Mouse (Mus musculus) hindbrain, embryonic 13.5 days (tissue): Measurements from ENCODE around the gene Agap1. TPM values are rescaled to one million over a fixed set of nuclear protein-coding genes. Genes with fewer than 3 reads are reported as not detected.

Source experiments
- ATAC-seq: fragments of 200-750 bp; cut with Nextera tagmentation; 2 replicates; pipeline ENCODE4 v1.8.0; 2017; ENCODE audit warnings: moderate TSS enrichment; ENCODE audit not compliant: low FRiP score
- H3K27ac ChIP-seq: fragments of 300-500 bp; sonication (generic); 2 replicates; pipeline ENCODE4 v1.5.1; 2015; ENCODE audit warnings: inconsistent platforms, mild to moderate bottlenecking, moderate library complexity
- H3K27me3 ChIP-seq: fragments of 300-500 bp; sonication (generic); 2 replicates; pipeline ENCODE4 v1.6.1; 2015; ENCODE audit warnings: mild to moderate bottlenecking, inconsistent platforms
- H3K36me3 ChIP-seq: fragments of 300-500 bp; sonication (generic); 2 replicates; pipeline ENCODE4 v1.6.1; 2015; ENCODE audit warnings: mild to moderate bottlenecking, inconsistent platforms
- H3K4me1 ChIP-seq: fragments of 300-500 bp; sonication (generic); replicated peaks from 2 replicates; pipeline ENCODE4 v1.6.1; 2015; ENCODE audit warnings: inconsistent platforms
- H3K4me2 ChIP-seq: fragments of 300-500 bp; sonication (generic); 2 replicates; pipeline ENCODE4 v1.6.1; 2015; ENCODE audit warnings: inconsistent platforms, mild to moderate bottlenecking, moderate library complexity
- H3K4me3 ChIP-seq: fragments of 300-500 bp; sonication (generic); 2 replicates; pipeline ENCODE4 v1.5.1; 2015; ENCODE audit warnings: mild to moderate bottlenecking, inconsistent platforms
- H3K9ac ChIP-seq: fragments of 300-500 bp; sonication (generic); 2 replicates; pipeline ENCODE4 v1.6.1; 2015; ENCODE audit warnings: mild to moderate bottlenecking, inconsistent platforms
- H3K9me3 ChIP-seq: fragments of 300-500 bp; sonication (generic); 2 replicates; pipeline ENCODE4 v1.6.1; 2016; ENCODE audit warnings: inconsistent platforms
- WGBS: fragments of 180-500 bp; shearing (Covaris S2); methylation state at CpG from one replicate; pipeline ENCODE4 v1.1.7; 2015; 5-methylcytosine and 5-hydroxymethylcytosine counted together
- polyA plus RNA-seq: library from polyadenylated mRNA; unstranded; fragments of >200 nt; fragmentation: Nextera tagmentation; extraction: Ambion mirVana; gene quantifications from 2 replicates; pipeline ENCODE4 v1.2.1, GENCODE M21; 2015

Agap1 gene
- polyA plus RNA-seq, 1 experiment from 2014 or later: 51.3 TPM

DNA sequence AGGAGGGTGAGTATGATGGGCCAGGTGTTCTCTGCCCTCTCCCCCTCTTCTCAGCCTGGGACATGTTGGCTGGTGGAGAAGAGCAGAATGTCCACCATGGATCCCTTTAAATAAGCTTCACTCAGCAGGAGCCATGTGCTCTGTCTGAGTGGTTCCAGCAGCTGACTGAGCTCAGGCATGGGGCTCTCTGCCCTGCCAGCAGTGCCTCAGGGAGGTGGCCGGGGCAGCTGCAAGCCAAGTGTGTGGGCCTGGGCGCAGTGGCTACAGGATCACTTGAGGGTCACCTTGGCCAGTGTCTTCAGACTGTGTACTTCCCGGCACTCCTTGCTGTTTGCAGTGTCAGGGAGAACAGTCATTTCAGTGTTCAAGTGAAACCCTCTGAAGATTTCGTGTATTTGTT, 183.1 kb downstream of the Agap1 start:
- peaks cover 17% of the 10 kb centered on the region for H3K4me1 ChIP-seq
- H3K4me3 ChIP-seq: no peak overlapping the region
- no peak overlapping the region for H3K27ac ChIP-seq
- ATAC-seq: no peak
- no peaks in the 10 kb centered on the region for H3K9me3 ChIP-seq
- 90% methylated on average over 4 of the region's 4 CpGs for WGBS
- no peak overlapping the region for H3K9ac ChIP-seq
- no peak overlapping the region for H3K4me2 ChIP-seq
- no peaks in the 10 kb centered on the region for H3K27me3 ChIP-seq
- peaks cover 57% of the 10 kb centered on the region for H3K36me3 ChIP-seq

DNA sequence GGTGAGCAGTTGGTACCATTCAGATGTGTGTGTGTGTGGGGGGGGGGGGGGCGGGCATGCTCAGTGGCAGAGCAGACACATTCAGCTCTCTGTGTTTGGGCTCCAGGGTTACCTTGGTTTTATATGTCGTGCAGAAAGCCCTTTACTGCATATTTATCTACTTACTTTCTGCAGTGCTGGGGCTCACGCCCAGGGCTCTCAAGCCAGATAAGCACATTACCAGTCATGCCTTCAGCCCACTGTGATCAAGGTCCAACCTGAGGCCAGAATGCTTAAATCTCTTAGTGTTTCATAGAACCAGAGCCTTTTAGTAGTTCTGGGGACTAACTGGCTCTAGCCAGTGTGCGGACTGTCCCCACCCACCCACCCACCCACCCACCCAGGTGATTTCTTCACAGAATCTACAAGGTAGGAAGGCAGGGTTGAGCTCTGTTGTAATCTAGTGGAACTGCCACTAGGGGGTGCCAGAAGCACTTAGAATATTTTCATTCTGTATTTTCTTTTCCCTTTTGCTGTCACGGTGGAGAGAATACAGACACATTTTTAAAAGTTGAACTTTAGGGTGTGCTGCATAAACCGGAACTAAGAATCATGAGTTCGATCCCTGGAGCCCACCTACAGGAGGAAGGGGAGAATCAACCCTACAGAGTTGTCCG, 189.0 kb downstream of the Agap1 start:
- H3K4me1 ChIP-seq: peaks cover 29% of the 10 kb centered on the region
- peak; percentile 25; the same call in 1 of the 2 replicates for ATAC-seq
- H3K4me3 ChIP-seq: no peak overlapping the region
- no peak overlapping the region for H3K4me2 ChIP-seq
- no peak overlapping the region for H3K27ac ChIP-seq
- H3K36me3 ChIP-seq: peaks cover 15% of the 10 kb centered on the region
- 75% methylated on average over 8 of the region's 8 CpGs for WGBS
- H3K9ac ChIP-seq: no peak overlapping the region
- H3K9me3 ChIP-seq: no peaks in the 10 kb centered on the region
- no peaks in the 10 kb centered on the region; the same call in 1 of the 2 replicates for H3K27me3 ChIP-seq

DNA sequence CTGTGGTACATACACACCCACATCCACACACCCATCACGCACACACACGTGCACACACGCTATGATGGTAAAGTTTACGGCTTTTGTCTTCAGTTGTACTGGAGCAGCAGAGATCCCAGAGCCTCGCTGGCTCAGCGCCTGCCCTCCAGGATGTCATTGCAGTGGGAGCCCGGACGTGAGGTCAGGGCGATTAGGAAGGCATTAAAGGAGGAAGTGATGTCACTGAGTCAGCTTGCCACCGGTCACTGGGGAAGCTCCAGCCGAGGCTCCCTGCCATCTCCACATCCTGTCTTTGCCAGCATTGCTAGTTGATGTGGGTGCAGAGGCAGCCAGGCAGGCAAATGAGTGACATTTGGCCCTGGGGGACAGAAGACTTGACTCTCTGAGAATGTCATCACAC, 189.5 kb downstream of the Agap1 start:
- ATAC-seq: no peak

DNA sequence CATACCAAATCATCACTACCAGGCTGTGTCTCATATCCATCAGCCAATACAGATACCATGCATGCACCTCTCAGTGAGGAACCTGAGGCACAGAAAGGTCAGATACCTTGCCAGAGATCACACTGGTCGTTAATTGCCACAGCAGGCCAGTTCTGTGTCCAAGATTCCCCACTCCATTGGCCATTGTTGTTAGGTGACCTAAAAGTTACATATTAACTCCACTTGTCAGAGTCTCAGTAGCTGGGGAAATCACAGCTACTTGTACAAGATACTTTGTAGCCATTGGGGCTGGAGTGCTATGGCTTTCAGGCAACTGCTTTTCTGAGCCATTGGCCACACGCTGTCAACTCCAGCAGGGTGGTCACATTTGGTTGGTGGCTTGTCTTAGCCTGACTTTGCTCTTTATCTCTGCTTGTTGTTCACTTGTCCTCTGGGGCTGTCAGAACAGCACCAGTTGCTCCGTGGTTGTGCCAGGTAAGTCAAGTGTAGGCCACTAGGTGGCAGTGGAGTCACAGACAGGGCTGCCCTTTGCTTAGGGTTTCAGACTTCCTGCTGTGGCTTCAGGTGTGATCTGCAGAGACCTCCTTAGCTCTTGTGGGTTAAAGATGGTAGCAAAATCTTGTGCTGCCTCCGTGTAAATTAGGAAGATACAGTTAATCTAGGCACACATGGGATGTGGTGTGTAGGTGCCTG, 191.9 kb downstream of the Agap1 start:
- Histone ChIP-seq H3K36me3 (peaks cover 12% of the 10 kb centered on the region; the same call in 1 of the 2 replicates), H3K27me3 (no peaks in the 10 kb centered on the region; the same call in 1 of the 2 replicates), H3K4me1 (peaks cover 33% of the 10 kb centered on the region), H3K4me3 (no peak overlapping the region), H3K9me3 (no peaks in the 10 kb centered on the region), H3K4me2 (no peak overlapping the region), H3K9ac (no peak overlapping the region), H3K27ac (no peak overlapping the region)
- 12% methylated on average over 4 of the region's 4 CpGs for WGBS
- no peak for ATAC-seq

More for the DNA sequence above, 189.5 kb downstream of the Agap1 start:
- peaks cover 33% of the 10 kb centered on the region for H3K4me1 ChIP-seq
- WGBS: 80% methylated on average over 11 of the region's 11 CpGs
- no peak overlapping the region for H3K4me3 ChIP-seq
- H3K27ac ChIP-seq: no peak overlapping the region
- H3K9me3 ChIP-seq: no peaks in the 10 kb centered on the region
- no peaks in the 10 kb centered on the region; the same call in 1 of the 2 replicates for H3K27me3 ChIP-seq
- no peak overlapping the region for H3K4me2 ChIP-seq
- no peak overlapping the region for H3K9ac ChIP-seq
- peaks cover 10% of the 10 kb centered on the region for H3K36me3 ChIP-seq

DNA sequence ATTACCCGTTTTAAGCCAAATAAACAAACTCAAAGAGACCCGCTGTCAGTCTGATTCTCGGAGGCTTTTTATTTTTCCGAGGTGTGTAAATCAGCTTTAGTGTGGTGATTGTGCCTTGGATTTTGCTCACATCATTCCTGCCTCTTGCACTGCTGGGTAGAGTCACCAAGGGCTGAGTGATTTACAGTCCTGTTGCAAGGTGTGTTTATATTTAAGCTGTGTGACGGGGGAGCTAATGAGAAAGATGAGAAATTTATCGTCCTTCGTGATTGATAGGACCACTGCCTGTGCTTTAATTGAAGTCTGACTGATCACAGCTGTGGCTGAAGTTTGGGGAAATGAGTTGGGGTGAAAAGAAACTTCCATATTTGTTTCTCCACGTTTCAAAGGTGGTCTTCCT, 192.9 kb downstream of the Agap1 start:
- H3K27ac ChIP-seq: no peak overlapping the region
- ATAC-seq: no peak
- H3K36me3 ChIP-seq: peaks cover 12% of the 10 kb centered on the region; the same call in 1 of the 2 replicates
- H3K4me3 ChIP-seq: no peak overlapping the region
- peaks cover 33% of the 10 kb centered on the region for H3K4me1 ChIP-seq
- H3K27me3 ChIP-seq: no peaks in the 10 kb centered on the region; the same call in 1 of the 2 replicates
- no peak overlapping the region for H3K9ac ChIP-seq
- H3K9me3 ChIP-seq: no peaks in the 10 kb centered on the region
- WGBS: 72% methylated on average over 8 of the region's 8 CpGs
- H3K4me2 ChIP-seq: no peak overlapping the region

DNA sequence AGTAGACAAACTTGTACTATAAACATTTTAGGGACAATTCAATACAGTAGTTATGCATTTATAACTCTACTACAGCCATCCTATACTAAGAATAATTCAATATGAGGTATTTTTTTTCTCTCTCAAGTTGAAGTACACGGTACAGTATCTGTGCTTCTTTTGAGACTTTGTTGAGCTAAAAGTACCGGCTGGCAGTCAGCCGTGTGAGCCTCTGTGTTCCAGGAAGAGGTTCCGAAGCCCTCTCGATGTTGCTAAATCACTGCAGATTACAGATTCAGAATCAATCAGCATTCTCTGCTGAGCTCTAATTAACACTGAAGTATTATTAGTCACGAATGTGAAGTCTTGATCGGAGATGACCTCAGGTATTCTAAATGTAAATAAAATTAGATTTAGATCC, 196.0 kb downstream of the Agap1 start:
- WGBS: 78% methylated on average over 7 of the region's 7 CpGs
- peaks cover 5% of the 10 kb centered on the region; the same call in 1 of the 2 replicates for H3K36me3 ChIP-seq
- no peaks in the 10 kb centered on the region for H3K27me3 ChIP-seq
- no peaks in the 10 kb centered on the region for H3K9me3 ChIP-seq
- ATAC-seq: no peak
- H3K9ac ChIP-seq: no peak overlapping the region
- H3K27ac ChIP-seq: no peak overlapping the region
- H3K4me3 ChIP-seq: no peak overlapping the region
- H3K4me1 ChIP-seq: peaks cover 43% of the 10 kb centered on the region
- H3K4me2 ChIP-seq: no peak overlapping the region

DNA sequence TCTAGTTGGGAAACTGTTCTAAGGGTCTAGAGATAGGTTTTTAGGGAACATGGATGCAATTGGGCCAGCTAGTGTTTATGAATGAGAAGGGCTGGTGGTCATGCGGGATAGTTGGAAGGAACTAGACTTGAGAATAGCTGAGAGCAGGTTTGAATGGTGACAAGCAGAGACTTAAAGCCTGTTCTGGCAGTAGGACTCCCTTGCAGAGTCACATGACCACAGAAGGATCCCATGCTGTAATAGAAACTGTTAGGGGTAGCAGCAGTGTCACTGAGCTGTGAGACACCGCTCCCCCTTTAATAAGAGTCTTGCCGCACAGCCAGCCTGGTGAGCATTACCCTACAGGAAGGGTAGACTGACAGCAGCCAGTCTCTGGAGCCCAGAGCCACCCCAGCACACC, 201.6 kb downstream of the Agap1 start:
- no peak overlapping the region for H3K4me2 ChIP-seq
- H3K27ac ChIP-seq: peak overlapping the region; percentile 31
- H3K4me3 ChIP-seq: no peak overlapping the region
- ATAC-seq: no peak
- H3K9ac ChIP-seq: no peak overlapping the region; the same call in 1 of the 2 replicates
- WGBS: 74% methylated on average over 3 of the region's 3 CpGs
- H3K9me3 ChIP-seq: no peaks in the 10 kb centered on the region
- H3K27me3 ChIP-seq: no peaks in the 10 kb centered on the region
- H3K36me3 ChIP-seq: peaks cover 6% of the 10 kb centered on the region
- peaks cover 45% of the 10 kb centered on the region for H3K4me1 ChIP-seq

DNA sequence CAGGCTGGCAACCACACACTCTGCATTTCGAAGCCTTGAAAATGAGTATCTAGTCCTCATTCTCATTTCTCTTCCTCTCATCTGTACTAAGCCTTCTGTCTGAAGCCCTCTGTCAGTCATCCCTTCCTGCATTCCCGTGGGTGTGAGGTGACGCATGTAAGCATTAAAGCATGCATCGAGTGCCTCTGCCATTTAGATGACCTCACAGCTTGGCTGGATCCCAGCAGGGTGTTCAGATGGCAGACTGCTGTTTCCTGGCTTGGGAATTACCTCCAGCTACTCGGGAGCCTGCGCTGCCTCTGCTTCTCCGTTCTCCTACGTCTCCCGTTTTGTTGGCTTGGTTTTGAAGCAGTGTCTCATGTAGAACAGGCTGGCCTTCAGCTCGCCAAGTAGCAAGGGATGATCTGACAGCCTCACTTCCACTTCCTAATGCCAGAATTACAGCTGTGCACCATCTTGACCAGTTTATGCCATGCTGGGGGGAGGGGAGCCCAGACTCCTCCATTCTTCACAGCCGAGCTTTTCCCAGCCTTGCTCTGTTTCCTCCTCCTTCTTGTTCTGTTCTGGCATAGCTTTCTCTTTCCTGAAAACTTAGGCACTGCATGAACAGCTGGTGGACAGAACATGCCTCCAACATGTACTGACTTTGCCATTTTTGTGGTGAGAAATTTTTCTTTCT, 202.2 kb downstream of the Agap1 start:
- peaks cover 6% of the 10 kb centered on the region for H3K36me3 ChIP-seq
- no peak for ATAC-seq
- peak overlapping the region; percentile 31 for H3K27ac ChIP-seq
- no peak overlapping the region; the same call in 1 of the 2 replicates for H3K9ac ChIP-seq
- 41% methylated on average over 11 of the region's 11 CpGs for WGBS
- no peak overlapping the region for H3K4me2 ChIP-seq
- peaks cover 39% of the 10 kb centered on the region for H3K4me1 ChIP-seq
- no peaks in the 10 kb centered on the region for H3K27me3 ChIP-seq
- H3K9me3 ChIP-seq: no peaks in the 10 kb centered on the region
- no peak overlapping the region for H3K4me3 ChIP-seq

DNA sequence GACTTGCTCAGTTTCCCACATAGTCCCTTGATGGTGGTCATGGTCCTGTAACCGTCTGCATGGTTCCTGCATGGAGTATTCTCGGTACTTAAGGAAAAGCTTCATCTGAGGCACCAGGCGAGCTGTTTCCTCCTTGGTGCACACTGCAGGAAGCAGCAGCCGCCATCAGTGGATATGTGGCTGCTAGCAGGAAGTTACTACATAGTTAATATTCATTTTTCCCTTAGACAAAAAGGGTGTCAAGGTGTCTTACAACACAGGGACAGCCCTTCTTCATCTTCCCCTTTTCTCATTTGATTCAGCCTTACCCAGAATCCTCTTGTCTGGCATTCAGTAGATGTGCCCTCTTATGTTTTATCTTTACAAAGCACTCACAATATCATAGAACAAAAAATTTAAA, 206.2 kb downstream of the Agap1 start:
- ATAC-seq: no peak
- Histone ChIP-seq H3K9ac (no peak overlapping the region), H3K27me3 (0 out of 2 replicates have a peak, but pooled peaks cover 4% of the 10 kb centered on the region), H3K27ac (no peak overlapping the region), H3K4me3 (no peak overlapping the region), H3K4me2 (no peak overlapping the region), H3K9me3 (no peaks in the 10 kb centered on the region), H3K4me1 (peaks cover 13% of the 10 kb centered on the region), H3K36me3 (peaks cover 24% of the 10 kb centered on the region)
- WGBS: 90% methylated on average over 4 of the region's 4 CpGs

DNA sequence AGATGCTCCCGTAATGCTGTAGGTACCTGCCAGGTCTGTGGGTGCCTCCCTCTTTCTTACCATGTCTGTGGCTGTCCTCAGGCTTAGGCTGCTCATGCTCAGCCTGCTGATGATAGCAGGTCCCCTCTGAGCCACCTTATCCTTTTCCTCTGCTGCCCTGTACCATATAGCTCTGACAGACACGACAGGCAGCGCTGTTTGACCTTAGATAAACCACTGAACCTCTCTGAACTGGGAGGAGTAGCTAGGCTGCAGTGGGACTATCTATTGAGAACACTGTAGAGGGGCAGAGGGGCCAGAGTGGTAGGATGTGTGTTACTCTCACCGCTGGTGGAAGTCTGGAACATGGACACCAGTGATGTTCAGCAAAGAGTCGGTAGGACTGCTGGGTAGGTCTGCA, 211.5 kb downstream of the Agap1 start:
- peaks cover 35% of the 10 kb centered on the region for H3K36me3 ChIP-seq
- no peak overlapping the region for H3K4me2 ChIP-seq
- 0 out of 2 replicates have a peak overlapping the region, but pooled peaks have one; percentile 12 for H3K27ac ChIP-seq
- 0 out of 2 replicates have a peak, but pooled peaks cover 4% of the 10 kb centered on the region for H3K27me3 ChIP-seq
- no peaks in the 10 kb centered on the region for H3K9me3 ChIP-seq
- ATAC-seq: no peak
- peaks cover 29% of the 10 kb centered on the region for H3K4me1 ChIP-seq
- no peak overlapping the region for H3K9ac ChIP-seq
- no peak overlapping the region for H3K4me3 ChIP-seq
- WGBS: 92% methylated on average over 5 of the region's 5 CpGs

DNA sequence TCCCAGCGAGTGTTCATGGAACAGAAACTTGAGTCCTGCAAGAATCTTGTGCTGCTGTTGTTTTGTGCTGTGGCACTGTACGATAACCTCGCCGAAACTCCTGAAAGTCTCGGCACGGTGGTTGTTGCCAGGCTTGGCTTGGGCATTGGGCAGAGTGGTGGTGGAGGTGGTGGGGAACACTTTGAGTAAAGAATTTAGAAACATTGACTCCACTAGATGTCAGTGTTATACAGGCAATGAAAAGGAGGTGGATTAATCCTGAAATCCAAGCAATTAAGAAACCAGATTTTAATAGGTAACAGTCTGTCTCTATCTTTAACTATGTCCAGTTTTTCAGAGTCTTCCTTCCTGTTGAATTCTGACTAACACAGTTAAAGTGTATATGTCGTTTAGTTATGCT, 212.8 kb downstream of the Agap1 start:
- whole genome bisulfite sequencing: 90% methylated on average over 7 of the region's 7 CpGs
- H3K9me3 ChIP-seq: no peaks in the 10 kb centered on the region
- H3K9ac ChIP-seq: no peak overlapping the region
- peaks cover 40% of the 10 kb centered on the region for H3K36me3 ChIP-seq
- H3K4me1 ChIP-seq: peaks cover 42% of the 10 kb centered on the region
- no peak overlapping the region for H3K4me2 ChIP-seq
- H3K4me3 ChIP-seq: no peak overlapping the region
- ATAC-seq: no peak
- no peak overlapping the region for H3K27ac ChIP-seq
- H3K27me3 ChIP-seq: 0 out of 2 replicates have a peak, but pooled peaks cover 4% of the 10 kb centered on the region

DNA sequence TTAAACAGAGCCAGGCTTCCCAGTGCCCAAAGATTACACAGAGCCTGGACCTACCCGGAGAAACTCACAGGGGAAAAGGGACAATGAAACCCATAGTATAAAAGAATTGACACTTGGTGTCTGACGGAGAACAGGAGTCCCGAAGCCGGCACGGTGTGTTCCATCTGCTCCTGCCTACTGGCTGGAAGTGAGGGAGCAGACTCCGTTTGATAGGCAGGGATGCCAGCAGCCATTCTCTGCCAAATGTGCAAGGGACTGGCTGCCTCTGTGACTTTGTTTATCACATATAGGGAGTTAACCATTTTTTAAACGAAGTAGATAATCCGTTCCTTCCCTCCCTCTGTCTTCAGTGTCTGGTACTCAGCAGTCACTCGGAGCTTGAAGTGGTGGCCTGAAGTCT, 214.0 kb downstream of the Agap1 start:
- no peak overlapping the region for H3K27ac ChIP-seq
- no peak overlapping the region for H3K4me3 ChIP-seq
- no peak overlapping the region for H3K4me2 ChIP-seq
- H3K36me3 ChIP-seq: peaks cover 51% of the 10 kb centered on the region
- ATAC-seq: no peak
- WGBS: 50% methylated on average over 9 of the region's 9 CpGs
- H3K4me1 ChIP-seq: peaks cover 44% of the 10 kb centered on the region
- no peak overlapping the region for H3K9ac ChIP-seq
- H3K27me3 ChIP-seq: 0 out of 2 replicates have a peak, but pooled peaks cover 4% of the 10 kb centered on the region
- H3K9me3 ChIP-seq: no peaks in the 10 kb centered on the region
